Mouse (Mus musculus): ENCODE measurements around the gene Snx1.

The Snx1 gene

DNA sequence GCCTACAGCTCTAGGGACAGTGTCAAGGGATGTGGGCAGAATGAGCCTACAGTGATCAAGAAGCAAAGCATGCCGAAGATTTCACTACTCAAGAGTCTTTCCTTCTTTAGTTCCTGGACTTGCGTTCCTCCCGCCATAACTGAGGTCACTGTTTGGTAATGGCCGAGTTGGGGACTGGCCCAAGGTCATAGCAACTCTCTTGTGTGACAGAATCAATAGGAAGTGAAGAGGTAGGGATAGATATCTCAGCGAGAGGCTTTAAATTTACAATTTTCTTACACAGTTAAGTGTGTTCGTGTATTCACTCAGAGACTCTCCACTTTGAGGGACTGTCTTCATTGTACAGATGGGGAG, 783 bp upstream of the Snx1 start:
- DNase-seq (ENCODE audit: low spot score in 2 of 2) = no peak

DNA sequence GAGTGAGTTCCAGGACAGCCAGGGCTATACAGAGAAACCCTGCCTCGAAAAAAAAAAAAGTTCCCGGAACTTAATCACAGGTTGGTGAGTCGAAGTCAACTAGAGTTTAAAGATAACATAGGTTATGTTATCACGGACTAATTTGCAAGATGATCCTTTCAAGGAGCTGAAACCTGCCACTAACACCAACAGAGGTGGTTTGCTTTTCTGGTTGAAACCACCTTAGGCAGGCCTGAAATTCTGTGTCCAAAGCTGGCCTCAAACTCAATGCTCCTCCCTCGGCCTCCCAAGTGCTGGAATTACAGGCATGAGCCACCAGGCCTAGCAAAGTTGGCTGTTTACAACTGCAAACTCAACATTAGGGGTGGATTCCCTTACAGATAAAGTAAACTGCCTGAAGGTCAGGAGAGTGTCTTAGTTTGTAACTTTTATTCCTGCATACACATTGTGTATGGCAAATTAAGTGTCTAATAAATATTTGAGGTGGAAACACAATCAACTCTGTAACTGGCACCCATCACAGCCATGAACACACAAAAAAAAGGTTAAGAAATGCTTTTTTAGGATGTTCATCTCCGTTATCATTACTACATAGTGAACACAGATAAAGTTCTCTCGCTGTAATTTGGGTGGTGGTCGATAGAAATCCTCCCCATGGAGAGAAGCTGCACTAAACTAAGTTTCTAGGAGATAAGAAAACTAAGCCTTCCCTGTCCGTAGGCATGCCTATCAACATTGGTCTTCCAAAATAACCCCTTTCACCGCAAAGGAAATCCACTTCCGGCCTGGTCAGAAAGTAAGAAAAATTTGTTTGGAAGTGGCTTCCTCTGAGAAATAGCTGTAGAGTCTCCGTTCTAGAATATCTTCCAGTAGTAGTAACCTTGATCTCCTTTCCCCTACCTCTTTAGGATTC, 588 bp downstream of the Snx1 start:
- DNase-seq (ENCODE audit: low spot score in 2 of 2) = no peak

DNA sequence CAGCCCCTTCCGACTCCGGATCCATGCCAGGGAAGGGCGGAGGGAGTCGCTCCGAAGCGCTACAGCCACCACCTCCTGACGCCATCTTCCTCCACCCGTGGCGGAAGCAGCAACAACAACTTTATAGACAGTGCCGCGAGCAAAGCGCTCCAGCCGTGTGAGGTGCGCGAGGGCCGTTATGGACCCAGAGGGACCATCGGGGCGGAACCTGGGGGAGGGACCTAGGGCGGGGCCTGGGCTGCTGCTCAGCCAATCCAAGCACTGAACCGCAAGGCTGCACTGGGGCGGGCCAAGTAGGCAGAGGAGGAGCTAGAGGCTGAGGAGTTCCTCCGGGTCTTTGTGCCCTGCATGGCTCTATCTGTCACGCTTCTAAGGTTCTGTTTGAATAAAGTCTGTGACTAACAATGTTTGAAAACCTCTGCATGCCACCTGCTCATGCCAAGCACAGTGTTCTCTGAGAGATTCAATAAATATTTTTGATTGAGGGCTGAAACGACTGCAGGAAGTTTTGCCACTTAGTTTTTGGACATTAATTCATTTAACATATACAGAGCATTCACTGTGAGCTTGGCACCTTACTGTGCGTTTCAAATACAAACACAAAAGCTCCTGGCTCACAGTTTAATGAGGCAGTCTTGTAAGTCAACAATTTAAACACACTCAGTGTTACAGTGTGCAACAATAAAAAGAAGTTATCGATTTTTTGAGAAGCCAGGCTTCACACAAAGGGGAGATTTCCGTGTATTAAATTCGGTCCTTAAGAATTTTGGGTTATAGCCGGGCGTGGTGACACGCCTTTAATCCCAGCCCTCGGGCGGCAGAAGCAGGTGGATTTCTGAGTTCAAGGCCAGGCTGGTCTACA, 1.5 kb downstream of the Snx1 start:
- peak; percentile 91 to 95 for DNase-seq (ENCODE audit: low spot score in 2 of 2)

DNA sequence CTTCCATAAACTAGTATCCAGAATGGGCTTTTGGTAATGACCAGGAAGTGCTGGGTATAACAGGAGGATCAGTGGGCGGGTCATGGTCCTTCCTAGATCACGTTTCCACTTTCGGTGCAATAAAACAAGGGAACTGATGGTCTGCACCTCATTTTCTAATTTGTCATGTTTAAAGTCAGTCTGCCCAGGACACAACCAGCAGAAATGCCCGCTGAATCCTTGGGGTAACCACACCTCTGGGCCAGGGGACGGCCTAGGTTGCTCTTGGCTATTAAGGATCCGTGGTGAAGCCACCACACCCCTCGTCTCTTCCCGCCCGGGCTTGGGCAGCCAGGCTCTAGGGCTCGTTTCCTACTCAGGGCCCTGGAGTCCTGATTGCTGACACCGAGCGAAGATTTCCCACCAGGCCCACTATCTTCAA, 2.3 kb downstream of the Snx1 start:
- DNase-seq (ENCODE audit: low spot score in 2 of 2) = peak in 1 of 2 experiments; percentile 28

DNA sequence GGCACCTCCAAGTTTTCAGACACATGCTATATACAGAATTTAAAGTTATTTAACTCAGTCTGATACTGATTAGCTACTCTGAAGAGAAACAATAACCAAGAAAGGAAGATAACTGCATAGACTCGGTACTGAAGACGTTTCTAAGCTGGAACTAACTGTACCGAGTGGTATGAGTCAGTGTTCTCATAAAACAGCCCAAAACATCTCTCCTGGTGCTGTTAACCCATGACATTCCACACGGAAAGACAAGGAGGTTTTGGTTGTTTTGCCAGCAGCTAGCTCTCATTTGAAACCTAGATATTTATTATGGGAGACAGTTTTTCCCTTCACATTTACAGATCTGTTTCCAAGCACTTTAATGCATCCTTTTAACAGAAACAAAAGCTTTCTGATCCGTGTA, 2.7 kb downstream of the Snx1 start:
- DNase-seq (ENCODE audit: low spot score in 2 of 2) = no peak

DNA sequence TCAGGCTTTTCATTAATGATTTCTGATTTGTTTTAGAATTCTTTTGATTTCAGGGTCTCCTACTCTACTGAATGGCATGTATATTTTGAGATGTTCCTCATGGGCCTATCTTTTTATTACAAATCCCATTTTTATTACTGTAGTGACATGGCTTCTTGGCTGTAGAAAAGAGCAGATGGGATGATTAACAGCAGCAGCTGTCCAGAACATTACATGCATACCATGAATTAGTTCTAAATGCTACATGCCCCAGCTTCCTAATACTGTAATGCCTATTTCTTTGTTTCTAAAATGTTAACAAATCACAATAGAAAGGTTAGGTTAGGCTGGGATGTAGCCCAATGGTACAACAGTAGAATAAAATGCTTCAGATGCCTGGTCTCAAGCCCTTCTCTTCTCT, 5.0 kb downstream of the Snx1 start:
- no peak for DNase-seq (ENCODE audit: low spot score in 2 of 2)

DNA sequence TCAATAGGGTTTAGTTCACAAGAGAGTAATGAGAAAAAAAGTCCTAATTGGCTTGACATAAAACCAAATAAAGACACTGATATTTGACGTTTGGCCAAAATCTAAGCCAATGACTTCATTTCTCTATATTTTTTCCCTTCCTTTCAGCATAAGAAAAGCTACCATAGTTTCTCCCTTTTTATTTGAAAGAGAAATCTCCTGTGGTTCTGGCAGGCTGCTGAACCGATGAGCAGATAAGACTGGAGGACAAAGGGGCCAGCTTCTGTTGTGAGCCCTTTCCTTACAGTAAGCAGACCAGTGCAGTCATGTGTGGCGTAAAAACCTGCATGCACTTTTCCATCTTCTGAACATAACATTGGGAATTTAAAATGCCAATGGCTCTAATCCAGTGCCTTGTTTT, 5.4 kb downstream of the Snx1 start:
- no peak for DNase-seq (ENCODE audit: low spot score in 2 of 2)

DNA sequence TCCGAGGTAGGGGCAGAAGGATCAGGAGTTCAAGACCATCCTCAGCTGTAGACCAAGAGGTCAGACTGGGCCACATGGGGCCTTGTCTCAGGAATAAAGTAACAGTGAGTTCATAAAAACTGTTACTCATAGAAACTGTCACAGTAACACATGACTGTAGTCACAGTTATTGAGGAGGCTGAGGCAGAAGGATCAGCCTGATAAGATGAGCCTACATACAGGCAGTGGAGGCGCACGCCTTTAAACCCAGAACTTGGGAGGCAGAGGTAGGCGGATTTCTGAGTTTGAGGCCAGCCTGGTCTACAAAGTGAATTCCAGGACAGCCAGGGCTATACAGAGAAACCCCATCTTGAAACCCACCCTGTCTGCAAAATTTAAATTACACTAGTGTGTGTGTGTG, 6.3 kb downstream of the Snx1 start:
- DNase-seq (ENCODE audit: low spot score in 2 of 2) = no peak

DNA sequence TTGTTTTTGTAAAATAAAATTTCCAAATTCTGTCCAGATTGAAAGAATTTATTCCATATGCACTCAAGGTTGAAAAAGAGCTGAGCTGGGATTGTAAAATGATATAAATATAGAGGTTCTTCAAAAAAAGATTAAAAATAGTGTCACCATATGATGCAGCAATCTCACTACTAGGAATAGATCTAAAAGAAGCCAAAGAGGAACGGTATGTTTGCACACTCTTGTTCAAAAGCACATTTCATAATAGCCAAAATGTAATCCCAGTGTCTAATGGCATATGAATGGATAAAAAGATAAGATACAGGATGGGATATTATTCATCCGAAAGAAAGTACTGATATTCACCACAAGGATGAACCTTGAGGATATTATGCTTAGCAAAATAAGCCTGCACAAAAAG, 6.9 kb downstream of the Snx1 start:
- DNase-seq (ENCODE audit: low spot score in 2 of 2) = no peak

DNA sequence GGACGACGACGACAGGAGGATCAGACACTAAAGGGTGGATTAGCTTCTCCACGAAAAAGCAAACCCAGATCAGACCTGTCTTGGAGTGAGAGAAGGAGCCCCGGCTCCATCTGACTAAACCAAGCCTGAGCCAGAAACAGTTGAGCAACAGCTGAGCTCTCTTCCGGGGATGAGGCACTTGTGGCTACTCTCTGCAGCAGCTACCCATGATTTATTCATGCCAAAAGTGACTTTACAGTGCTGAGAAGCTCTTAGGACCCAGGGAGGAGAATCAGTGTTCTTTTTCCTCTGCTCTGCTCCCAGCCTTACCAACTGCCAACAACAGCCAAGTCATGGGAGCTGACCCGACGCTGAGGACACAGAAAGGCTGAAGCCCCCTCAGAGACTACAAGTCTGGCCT, 9.5 kb downstream of the Snx1 start:
- DNase-seq (ENCODE audit: low spot score in 2 of 2) = no peak

DNA sequence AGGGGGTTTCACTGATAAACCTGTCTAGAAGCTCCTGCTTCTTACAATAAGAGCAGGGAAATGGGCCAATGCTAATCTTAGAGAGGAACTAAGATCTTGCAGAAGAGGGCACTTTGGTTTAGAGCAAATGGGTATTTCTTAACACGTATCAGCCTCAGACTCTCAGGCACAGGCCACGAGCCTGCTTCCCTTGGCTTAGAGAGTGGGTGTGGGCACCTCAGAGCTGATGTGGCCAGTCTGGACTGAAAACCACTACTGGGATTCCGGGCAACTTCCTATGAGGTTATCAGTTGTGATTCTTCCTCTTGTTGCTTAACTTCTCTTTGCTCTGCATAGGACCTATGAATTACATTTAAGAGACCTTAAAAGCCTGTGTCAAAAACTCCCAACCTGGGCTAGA, 12.0 kb downstream of the Snx1 start:
- no peak for DNase-seq (ENCODE audit: low spot score in 2 of 2)

DNA sequence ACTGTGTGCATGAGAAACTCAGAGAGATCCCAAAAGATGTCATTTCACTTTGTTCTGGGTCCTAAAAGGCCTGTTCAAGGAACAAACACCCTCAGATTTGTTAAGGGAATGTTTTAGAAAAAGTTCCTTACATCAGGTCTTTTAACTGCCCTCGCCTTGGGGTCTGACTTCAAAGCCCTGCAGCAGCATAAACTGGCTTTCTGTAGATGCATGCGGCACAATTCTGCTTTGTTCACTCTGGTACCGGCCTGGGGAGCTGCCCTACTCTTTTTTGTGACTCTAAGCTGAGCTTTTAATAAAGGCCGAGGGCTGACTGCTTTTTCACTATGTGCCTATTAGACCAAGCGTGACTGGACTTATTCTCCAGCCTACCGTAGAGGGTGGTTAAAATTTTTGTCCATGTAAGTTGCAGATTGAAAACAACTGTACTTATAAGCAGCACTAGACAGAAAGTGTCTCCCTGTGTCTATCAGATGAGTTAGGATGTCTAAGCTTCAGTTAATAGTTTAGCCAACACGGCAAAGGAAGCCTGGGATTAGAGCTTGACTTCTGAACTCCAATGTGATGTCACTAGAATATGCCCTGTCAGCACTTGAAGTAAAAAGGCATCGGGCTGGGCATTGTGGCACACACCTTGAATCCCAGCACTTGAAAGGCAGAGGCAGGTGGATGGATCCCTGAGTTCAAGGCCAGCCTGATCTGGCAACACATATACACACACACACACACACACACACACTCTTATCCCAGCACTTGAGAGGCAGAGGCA, 15.6 kb downstream of the Snx1 start:
- no peak for DNase-seq (ENCODE audit: low spot score in 2 of 2)

DNA sequence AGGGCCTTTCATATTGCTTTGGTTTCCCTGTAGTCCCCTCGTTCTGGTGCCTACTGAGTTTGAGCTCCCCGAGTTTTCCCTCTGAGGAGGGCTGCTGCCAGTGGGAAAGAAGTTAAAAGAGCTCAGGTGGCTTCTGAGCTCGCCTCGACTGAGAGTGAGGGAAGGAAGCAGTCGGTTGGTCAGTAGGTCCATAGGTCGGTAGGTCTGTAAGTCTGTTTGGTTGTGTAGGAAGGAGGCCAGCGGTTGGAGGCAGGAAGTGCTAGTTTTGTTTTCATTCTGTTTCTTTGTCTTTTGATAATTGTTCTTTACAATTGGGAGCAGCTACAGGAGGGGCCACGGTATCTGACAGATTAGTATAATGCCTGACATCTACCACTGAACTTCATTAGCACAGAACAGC, 16.3 kb downstream of the Snx1 start:
- no peak for DNase-seq (ENCODE audit: low spot score in 2 of 2)

DNA sequence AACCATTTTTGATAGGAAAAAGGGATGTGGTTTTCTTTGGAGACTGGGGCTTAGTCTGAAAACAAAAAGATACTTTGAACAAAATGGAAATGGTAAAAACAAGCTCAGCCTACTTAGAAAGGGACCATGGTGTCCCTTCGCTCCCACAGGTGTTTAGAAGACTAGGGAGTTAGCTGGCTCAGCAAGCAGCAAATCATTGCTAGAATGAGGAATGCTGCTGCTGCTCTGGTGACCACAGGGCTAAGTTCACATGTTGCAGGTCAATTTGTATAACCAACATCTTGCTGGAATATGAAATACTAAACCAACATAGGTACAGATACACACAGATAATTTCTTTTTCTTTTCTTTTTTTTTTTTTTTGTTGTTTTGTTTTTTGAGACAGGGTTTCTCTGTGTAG, 16.8 kb downstream of the Snx1 start:
- no peak for DNase-seq (ENCODE audit: low spot score in 2 of 2)

DNA sequence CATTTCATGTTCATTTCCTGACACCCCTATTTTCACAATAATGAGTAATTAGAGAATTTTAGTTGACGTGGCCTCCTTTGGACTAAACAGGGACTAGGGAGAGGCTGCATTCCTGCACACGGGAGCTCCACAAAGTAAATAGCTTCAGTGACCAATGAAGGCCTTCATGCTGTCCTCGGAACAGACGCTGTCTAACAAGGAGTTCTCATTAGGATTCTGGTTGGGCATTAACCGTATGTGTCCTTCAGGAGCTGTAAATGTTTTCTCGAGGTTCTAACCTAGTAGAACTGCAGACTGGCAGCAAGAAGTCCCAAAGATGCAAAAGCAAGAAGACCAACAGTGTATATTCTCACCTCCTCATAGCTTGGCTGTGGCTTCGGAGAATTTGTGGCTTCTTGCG, 21.2 kb downstream of the Snx1 start:
- DNase-seq (ENCODE audit: low spot score in 2 of 2) = no peak

DNA sequence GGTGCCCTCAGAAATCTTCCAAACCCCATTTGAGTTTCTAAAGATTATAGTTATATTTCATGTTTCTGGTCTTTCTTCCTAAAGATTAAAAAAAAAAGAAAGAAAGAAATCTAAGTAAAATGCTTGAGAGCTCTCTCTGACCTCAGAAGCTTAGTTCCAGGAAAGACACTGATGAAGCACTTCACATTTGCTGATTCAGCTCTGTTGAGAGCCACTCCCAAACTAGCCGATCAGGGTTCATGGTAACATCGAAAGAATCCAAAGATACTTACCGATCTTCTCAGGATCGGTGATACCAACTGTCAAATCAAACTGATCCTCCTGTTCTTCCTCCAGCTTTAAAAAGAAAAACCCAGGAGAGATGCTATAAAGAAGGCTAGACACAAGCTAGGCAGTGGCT, 21.8 kb downstream of the Snx1 start:
- no peak for DNase-seq (ENCODE audit: low spot score in 2 of 2)

DNA sequence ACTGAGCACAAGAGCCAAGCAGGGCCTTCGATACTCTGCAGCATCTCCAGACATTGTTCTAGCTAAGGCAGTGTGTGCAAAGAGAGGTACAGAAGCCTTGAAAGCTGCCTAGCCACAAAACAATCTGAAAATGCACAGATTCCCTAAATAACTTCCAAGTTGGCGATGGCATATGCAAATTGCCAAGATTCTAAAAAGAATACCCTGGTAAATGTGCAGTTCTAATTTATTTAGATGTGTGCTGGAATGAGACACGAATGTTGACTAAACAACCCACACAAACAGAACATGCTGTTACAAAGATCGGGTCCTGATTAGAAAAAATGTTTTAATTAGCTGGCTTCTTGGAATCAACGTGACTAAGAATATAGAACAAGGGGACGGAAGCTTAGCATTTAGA, 23.7 kb downstream of the Snx1 start:
- no peak for DNase-seq (ENCODE audit: low spot score in 2 of 2)

DNA sequence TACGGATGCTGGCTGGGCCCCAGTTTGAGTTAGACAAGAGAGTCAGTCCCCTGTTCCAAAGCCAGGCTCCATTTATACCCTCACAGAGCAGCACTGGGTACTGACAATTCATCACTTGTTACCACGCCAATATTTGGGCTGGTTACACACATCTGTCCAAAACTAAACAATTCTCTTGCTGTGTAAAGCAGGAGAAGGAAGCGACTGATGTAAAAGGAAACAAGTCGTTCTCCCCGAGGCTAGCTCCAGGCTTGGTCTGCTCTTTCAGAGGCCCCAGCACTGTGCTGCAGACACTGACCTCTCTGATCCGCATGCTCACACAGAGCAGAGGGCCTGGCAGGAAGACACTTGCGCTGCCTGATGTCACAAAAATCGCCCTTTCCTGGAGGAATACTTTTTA, 24.8 kb downstream of the Snx1 start:
- DNase-seq (ENCODE audit: low spot score in 2 of 2) = peak in 1 of 2 experiments; percentile 29

DNA sequence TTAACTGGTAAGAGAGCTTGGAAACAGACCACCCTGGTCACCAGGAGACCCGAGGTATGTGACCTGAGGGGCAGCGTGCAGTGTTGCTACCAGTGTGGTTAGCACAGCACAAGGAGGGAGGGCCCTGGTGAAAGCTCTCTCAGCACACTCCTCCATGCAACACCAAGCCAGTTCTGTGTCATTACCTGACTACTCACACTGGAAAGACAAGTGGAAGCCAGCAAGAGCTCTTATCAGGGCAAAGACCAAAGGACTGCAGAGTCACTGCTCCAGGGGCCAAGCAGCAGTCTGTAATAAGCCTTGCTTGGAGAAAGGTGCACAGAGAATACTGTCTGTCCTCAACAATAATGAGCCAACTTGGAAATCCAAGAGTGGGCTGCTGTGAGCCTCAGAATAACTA, 33.7 kb downstream of the Snx1 start:
- DNase-seq (ENCODE audit: low spot score in 2 of 2) = no peak

DNA sequence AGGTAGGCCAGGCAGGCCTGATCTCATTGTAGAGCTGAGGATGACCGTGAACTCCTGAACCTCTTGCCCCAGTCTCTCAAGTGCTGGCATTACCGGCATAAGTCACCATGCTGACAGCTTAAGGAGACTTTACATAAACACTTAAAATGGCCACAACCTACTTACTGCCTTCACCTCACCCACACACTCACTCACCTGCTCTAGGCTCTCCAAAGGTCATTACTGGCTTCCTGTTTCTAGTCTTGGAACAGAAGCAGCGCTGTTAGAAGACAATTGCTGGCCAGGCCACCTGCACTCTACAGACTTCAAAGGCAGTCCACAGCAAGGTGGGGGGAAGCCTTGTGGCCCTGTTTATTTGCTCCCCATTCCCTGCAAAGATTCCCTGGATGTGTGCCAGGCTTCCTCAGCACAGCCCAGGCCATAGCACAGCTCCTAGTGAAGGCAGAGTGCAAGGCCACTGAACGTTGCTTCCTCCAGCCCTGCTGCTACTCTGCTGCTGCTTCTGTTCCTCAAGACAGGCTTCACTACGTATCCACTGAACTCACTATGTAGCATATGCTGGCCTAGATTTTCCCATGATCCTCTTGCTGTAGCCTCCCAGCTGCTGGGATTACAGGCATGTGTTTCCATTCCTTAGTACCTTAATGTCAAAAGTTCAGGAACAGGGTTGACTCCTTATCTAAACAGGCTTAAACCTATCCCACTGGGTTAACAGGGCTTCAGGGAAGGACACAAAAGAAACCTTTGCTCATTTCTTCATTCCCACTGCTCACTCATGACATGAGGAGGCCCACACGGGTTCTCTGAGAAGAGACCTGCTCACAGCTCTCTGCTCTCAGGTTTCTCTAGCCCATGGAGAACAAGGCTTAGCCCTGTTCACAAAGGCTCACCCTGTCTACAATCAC, 34.8 kb downstream of the Snx1 start:
- no peak for DNase-seq (ENCODE audit: low spot score in 2 of 2)

DNA sequence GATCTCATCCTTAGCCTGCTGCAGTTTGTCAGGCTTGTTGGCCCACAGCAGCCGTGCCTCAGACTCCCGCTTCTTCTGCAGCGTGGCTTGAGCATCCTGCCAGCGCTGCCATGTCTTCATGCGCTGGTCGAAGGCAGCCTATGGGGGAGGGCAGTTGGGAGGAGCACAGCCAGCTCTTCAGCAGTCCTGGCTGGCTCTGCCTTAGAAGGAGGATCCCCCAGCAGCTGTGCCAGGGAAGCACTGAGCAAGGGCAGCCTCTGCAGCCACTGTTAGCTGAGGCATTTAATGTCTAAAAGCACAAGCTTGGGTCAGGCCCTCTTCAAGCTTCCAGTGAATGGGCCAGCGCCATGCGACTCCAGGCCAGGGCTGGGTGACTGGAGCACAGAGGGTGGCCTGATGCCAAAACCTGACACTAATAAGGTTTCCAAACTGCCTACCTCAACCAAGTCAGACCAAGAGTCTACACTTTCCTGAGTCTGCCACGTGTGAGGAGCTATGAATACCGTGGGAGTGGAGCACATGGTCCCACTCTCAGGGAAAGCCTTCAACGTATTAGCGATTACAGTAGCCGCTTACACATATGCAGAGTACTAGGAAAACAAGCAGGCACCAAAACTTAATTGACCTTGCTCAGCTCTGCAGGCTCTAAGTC, 35.7 kb downstream of the Snx1 start:
- no peak for DNase-seq (ENCODE audit: low spot score in 2 of 2)

Measured in frontal cortex, postnatal 14 days (tissue).